Mouse (Mus musculus) spleen, postnatal 10 days (tissue): Measurements from ENCODE around the gene Rps23.
"Not testable (repeated sequence)": the region's sequence is repeated elsewhere in the genome, so short reads cannot be mapped to it uniquely, and the experiment has no call there.

ENCODE experiments used
- DNase-seq, 2 experiments: peaks; one replicate each; pipeline ENCODE4 v3.0.0; 2021 to 2022; ENCODE audit warnings: low spot score in 2 of 2

Rps23 gene

DNA sequence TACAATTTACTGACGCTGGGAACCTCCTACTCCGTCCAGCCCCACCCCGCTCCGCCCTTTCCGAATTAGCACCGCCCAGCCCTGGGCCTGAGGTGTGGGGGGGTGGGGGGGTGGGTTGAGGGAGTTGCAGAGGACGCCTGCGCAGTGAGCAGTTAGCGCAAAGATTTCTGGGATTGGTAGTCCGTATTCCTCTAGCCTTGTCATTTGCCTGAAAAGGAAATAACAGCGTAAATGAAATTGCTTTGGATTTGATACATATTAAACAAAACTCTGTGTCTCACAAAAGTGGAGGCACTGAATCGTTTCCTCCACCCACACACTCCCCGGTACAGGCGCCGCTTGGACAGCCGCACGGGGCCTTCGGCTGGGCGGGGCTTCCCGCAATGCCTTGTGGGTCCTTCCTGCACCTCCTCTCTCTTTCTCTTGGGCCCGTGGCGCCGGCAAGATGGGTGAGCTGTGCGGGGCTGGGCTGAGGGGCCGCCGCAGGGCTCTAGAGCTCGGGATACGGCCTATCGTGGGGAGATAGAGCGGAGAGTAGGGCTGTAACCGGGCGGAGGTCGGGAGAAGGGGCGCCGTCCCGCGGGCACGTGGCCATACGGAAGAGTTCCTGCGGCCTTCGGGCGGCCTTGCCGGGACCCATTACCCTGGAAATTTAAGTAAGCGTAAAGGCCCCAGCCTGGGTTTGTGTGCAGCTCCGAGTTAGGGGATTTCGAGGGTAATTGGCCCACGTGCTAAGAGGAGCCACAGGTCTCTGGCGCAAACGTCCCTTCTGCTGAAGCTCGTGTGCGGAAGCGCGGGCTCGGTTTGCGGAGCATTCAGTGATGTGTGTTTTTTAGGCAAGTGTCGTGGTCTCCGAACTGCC lies at the start of gene Rps23:
TSS of gene Rps23 (plus strand) at position 208 of the 862 bp plus-strand sequence.
- peak; percentile 93 for DNase-seq

DNA sequence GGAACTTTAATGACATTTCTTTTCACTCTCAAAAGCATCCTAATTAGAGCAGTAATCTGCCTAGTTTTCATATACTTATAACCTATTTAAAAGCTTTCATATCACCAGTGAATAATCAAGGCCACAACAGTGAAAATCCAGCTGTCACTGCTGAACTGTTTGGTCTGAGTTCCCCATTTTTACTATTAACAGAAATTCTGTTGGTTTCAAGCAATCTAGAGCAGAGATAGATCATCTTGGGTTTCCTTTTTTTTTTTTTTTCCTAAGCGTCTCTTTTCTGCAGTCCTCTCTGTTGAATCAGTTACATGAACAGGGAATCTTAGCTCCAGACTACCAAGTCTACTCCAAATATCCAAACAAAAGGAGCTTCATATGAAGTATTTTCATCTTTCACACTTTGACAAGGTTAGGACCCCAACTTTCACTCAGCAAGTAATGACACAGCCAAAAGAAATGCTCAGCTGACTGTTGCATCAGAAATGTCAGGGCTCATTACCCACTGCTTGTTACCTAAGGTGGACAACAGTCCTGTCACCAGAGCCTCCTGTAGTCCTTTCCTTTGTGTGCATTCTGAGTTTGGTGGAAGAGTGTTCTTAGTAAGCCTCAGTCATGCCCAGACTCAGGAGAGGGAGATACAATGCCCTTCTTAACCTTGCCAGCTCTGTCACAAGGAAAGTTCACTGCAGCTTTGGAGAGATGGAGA lies 40.9 kb upstream of the Rps23 start:
- no peak for DNase-seq

DNA sequence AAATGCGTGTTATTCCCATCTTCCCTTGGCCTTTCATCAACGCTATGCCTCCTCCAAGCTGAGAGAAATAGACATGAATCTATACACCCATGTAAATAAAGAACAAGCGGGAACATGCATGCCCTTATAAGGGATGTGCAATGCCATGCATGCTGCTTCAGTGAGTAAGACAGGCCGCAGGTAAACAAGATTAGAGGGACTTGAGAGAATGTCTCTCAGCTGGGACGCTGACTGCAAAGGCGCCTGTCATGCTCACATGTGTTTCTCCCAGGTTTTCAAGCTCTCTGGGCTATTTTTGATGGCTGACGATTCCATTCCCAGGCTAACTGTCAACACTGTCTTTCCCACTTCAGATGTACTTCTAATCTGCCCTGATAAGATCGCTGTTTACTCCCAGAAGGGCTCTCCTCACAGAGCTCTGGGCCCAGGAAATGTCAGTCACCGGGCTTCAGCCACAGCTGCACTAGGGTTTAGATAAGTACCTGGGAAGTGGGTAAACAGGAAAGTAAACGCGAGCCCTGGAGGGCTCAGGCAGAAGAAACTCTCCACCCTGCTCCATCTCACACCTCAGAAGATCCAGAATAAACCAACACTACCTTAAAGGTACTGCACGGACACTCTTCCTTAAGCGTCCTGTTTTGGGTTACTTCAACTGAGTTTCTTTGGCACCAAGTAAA lies 36.8 kb upstream of the Rps23 start:
- no peak for DNase-seq

DNA sequence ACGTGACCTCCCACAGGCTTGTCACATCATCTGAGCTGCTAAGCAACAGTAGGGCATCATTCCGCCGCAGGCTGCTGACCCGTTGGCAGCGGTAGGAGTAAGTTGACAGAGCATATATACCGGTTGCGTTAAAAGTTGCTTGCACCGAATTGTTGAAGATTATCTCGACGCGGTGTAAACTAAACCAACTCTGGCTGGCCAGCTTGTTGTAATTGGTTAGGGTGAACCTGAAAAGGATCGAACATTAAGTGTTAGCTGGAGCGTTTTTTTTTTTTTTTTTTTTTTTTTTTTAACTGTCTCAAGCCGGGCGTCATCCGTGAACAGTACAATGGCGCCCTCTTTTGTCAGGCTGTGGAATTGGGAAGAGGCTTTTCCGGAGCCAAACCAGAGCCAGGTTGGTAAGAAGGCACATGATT lies 36.2 kb upstream of the Rps23 start:
- DNase-seq, result peak; percentile 42 to 70

DNA sequence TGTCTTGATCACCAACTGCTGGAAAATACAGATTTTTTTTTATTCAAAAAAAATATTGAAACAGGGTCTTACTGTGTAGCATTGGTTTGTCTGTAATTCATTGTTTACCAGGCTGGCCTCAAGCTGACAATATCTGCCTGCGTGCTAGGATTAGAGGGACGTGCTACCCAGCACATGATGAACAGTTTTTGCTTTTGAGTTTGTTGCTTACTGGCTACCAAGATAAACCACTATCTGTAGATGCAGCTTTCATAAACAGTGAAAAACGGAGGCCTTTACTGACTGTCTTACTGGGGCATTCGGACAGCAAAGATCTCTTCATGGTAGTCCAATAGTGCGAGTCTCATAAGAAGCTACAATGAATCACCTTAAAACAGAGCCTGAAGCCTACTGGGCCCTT lies 32.6 kb upstream of the Rps23 start:
- no peak for DNase-seq

DNA sequence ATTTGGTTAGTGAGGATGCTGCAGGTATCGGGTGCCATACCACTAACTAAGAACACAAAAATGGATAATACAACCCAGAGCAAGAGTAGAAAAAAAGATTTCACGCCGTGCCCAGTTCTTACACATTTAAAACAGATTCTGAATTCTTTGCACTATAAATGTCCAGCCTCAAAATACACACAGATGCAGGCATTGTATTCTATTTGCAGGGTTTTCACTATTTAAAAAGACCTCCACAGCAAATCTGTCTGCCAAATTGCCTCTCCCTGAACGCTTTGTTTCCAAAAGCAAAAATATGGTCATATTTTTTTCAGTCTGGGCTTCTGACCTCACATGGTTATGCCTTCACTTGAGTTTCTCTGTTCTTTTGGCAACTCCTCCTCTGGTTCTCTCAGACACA lies 27.9 kb upstream of the Rps23 start:
- DNase-seq, result no peak

DNA sequence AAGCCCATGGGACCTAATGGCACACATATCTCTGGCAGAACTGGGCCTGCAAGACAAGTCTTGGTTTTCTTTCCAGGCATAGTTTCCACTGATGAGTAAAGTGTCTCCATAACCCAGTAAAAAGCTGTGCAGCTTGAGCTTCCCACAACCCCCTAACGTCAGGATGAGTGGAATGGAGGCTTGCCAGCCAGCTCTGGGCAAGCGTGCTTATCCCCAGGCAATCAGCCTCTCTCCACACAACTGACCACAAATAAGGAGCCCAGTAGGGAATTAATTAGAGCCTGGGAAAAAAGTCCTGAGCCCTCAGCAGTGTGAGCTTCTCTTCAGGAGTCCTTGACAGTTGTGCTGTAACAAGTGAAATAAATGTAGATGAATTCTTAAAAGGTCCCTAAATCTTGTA lies 26.7 kb upstream of the Rps23 start:
- no peak for DNase-seq

DNA sequence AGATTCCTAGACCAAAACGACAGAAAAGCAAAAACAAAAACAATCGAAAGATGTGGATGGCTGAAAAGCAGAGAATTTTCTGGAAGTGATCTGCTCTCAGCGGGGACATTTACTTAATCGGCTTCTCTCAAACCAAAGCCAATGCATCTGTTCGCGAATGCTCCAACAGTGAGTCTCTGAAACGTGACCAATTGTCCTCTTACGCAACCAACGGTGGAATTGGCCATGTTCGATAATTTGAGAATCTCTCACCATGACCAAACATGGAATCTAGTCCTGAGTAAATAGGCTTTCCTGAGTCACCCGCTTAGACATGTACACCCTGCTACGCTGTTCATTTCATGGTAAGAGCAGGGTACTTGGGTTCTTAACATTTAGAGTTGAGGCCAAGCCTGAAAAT lies 25.9 kb upstream of the Rps23 start:
- no peak for DNase-seq

DNA sequence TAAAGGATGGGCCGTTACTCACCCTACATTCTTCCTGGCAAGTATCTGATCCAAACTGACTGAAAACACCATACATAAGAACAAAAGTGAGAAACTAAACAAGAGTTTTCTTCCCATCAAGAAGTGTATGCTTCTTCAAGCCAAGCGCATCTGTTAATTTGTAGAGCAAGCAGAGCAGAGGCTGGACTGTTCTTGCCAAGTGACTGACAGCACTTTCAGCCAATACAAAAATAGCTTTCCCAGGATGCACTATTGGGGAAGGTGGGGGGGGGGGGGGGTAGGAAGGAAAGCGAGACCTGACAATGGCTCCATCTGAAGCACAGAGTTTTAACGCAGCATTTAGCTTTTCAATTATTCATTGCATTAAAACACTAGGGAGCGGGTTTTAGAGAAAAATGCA lies 17.6 kb upstream of the Rps23 start, which contains the start of gene Atp6ap1l:
TSS of gene Atp6ap1l (minus strand) at position 180 of the 400 bp plus-strand sequence.
- no peak for DNase-seq

DNA sequence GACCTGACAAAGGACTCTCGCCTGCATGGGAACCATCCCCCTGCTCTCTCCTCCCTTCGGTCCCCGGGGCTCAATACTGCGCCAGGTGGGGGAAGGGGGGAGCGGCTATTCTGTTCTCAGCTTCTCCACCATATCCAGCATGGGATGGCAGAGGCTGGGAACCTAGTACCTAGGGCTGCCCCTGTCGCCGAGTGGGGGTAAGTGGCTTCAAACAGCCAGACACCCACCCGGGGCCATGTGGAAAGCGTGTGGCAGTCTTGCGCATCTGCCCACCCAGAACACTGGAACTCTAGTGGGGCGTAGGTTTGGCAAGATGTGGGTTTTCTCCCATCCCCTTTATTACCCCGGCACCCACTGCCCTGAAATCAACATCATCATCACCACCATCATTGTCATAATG lies 15.4 kb upstream of the Rps23 start:
- no peak for DNase-seq

DNA sequence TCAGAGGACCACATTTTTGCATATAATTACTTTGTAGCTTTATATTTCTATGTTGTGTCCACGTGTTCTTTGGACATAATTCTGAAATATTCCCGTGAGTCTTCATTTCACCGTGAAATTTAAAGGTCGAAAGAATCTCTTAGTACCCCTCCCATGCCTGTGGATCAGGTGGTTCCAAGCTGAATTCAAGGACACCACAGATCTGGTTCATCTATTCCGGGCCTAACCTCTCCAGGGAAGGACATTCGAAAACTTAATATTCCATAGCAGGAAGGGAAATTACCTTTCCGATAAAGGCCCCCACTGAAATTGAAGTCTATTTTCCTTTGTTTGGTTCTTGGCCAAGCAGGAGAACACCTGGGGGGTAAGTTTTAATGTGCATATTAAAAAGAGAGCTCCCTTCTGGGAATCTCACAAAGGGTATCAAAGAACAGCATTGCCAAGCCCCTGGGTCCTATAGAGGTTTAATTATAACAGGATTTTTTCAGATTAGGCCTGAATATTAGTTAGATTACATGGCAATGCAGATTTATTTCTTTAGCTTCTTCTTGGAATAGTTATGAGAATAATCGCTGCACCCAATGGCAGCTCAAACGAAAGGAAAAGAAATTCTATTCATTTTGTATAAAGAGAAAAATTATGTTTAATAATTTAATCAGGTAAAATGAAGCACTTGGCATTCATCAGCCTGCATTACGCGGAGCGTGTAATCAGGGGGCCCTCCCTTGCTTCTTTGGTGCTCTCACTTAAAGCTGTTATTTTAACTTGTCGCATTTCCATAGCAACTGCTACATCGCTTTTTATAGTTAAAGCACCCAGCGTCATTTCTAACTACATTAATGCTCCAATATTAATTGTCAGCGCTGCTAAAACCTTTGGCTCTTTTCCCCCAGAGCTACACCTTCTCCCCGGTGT lies 9.7 kb upstream of the Rps23 start:
- DNase-seq, result no peak

DNA sequence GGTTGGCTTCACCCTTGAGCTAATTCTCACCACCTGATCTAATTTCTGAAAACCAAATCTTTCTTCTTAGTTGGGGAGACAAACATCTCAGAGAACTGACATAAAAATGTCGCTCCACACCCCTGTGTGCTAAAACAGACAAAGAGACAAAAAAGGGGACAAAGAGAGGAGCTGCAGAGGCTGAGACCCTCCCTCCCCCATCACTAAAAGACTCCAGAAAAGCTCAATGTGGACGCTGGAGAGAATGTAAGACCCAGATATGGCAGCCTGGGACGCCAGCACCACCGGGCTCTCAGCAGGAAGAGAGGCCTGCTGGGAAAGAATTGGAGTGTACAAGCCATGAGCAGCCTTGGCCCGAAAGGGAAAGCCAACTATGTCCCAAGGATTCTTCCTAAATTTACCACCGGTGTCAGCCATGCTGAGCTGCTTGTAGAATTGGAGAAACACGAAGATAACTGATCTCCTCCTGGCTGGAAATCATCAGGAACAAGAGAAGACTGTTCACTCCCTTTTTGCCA lies 9.0 kb upstream of the Rps23 start:
- no peak for DNase-seq

DNA sequence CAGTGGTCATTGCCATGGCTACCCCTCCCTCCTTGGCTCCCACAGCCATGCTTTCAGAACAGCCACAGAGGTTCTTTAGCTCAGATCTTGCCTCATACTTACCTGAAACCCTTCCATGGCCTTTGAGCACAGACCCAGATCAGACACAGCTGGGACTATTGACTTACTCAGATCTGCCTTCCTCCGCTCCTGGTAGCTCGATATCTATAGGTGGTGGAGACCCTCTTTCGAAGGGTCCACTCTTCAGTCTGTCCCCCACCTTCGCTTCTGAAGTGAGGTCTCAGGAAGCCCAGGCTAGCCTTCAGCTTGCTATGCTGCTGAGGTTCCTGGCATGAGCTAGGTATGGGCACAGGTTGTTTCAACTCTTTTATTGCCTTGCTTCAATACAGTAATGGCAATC lies 8.0 kb upstream of the Rps23 start:
- no peak for DNase-seq

DNA sequence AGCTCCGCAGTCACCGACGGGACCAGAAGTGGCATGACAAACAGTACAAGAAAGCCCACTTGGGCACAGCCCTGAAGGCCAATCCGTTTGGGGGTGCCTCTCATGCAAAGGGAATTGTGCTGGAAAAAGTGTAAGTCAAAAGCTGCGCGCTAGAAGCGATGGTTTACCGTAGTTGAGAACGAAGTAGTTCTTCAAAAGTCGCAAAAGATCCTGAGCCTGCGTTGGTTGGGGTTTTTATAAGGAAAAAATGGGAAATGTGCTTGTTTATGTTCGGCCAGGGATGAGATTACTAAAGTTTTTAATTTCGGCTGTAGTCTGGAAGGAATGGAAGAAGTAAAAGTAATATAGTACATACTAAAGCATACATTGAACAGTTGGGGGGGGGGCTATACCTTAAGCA lies 859 bp downstream of the Rps23 start:
- not testable (repeated sequence) for DNase-seq

DNA sequence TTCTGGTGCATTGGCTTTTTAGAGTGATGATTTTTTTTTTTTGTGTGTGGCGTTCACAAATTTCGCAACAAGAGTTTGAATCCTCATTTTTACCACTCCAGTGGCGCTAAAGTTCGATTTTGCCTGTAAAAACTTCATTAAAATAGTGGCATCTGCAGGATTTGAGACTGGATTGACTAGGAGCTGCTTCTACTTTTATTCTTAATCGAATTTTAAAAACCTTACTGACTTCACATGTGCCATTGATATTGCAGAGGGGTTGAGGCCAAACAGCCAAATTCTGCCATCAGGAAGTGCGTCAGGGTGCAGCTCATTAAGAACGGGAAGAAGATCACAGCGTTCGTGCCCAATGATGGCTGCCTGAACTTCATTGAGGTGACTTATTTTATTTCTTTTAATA lies 1.3 kb downstream of the Rps23 start:
- no peak for DNase-seq

DNA sequence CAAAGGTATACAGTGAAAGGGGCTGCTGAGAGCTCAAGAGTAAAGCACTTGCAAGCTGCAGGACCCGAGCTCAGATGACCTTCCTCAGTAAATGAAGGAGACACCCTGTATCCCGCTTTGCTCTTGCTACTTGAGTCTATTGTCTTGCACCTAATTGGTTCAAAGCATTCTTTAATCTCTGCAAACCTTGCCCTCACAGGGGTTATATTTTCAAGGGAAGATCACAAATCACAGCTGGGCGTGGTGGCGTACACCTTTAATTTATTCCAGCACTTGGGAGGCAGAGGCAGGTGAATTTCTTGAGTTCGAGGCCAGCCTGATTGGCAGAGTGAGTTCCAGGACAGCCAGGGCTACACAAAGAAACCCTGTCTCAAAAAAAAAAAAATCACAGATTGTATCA lies 2.4 kb downstream of the Rps23 start:
- no peak for DNase-seq

DNA sequence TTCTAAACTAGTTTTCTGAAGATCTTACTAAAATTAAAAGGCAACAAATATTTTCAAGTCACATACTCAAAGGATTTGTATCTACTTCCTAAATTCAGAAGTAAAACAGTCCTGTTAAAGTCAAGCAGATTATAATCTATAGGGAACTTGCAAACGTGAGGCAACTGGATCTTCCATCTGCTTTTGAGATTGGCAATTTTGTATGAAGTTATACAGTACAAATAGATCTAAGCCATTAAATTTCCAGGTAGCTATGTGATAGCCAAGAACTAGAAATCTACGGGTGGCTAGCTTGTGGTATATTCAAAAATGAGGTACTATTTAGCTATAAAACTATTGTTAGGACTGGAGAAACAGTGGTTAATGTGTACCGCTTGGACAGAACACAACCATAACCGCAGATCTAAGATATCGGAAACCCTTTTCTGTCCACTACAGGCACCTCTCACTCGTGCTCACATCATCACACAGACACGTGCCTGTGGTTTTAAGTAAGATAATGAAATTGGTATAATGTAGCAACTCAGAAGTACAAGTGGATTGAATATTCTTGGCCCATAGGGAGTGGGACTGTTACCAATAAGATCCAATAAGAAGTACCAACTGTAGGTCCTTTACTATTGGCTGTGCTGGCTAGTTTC lies 3.5 kb downstream of the Rps23 start:
- no peak for DNase-seq

DNA sequence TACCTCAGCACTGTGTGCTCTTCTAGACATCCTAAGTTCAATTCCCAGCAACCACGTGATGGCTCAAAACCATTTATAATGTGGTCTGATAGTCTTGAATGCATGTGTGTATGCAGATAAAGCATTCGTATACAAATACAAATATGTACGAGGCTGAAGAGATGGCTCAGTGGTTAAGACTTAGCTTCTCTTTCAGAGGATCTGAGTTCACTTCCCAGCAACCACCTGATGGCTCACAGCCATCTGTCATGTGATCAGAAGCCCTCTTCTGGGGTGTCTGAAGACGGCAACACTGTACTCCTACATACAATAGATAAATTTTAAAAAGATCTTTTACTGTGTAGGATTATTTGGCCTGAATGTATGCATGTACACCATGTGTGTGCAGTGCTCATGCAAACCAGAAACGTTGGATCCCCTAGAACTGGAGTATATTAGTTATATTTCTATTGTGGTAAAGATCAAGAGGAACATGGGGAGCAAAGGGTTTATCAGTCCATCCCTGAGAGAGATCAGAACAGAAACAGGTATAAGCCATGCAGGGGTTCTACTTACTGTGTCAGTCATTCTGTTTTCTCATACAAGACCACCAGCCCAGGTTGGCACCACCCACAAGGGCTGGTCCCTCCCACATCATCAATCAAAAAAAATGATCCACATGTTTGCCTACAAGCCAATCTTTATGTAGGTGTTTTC lies 4.3 kb downstream of the Rps23 start:
- no peak for DNase-seq

DNA sequence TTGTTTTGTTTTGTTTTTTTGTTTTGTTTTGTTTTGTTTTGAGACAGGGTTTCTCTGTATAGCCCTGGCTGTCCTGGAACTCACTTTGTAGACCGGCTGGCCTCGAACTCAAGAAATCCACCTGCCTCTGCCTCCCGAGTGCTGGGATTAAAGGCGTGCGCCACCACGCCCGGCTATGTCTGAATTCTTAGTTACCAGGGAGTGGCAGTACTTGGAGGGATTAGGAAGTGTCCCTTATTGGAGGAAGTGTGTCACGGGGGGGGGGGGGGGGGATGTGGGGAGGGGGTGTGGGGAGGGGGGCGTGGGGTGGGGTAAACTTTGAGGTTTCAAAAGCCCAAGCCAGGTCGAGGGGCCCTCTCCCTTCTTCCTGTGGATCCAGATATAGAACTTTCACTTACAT lies 5.5 kb downstream of the Rps23 start:
- not testable (repeated sequence) for DNase-seq

DNA sequence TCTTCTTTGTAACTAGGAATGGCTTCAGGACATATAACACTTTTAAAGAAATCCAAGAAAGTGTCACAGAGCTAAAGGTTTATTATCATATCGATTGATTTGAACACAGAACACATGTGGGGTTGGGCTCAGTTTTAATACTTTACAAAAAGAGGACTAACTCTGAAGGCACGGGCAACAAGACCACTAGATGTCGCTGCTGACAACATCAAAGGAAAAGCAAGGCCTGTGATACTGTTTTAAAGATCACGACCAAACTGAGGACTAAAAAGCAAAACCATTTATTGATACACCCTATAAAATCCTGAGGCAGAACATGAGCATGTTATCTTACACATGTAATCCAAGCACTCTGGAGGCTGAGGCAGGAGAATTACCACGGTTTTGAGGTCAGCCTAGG lies 7.1 kb downstream of the Rps23 start:
- peak; percentile 43 to 83 for DNase-seq
